Mouse (Mus musculus): ENCODE data around the gene Srsf10. TPM values are rescaled to one million over a fixed set of nuclear protein-coding genes. Genes with fewer than 3 reads are reported as not detected.
A peak's percentile ranks its signal among the peaks of the same experiment; 100 is the strongest.

Gene Srsf10
- polyA plus RNA-seq, 1 experiment from 2014 or later = 84.2 TPM

- Histone ChIP-seq H3K9ac (ENCODE audit: low read depth, low read length) (no peak overlapping the region), H3K36me3 (ENCODE audit: control insufficient read depth, insufficient read depth) (no peaks in the 10 kb centered on the region), H3K4me3 (ENCODE audit: low read depth, low read length) (no peak overlapping the region), H3K9me3 (ENCODE audit: control insufficient read depth) (no peaks in the 10 kb centered on the region), H3K4me2 (replicated peaks; ENCODE audit: low read depth) (no peak overlapping the region), H3K4me1 (replicated peaks; ENCODE audit: control insufficient read depth, insufficient read depth, low read length) (no peaks in the 10 kb centered on the region), H3K27ac (ENCODE audit: low read depth, low read length) (no peak overlapping the region), H3K27me3 (replicated peaks; ENCODE audit: control insufficient read depth, insufficient read depth, low read length) (no peaks in the 10 kb centered on the region)
- no peak for ATAC-seq
- 87% methylated on average over 24 of the region's 24 CpGs for WGBS
- no peak for TF ChIP-seq CTCF (IDR thresholded peaks at IDR 0.05; ENCODE audit: low read depth)
Measured at GRCm38 (mm10) chr4:135888448-135889057, 33.0 kb downstream of the Srsf10 start.

DNA sequence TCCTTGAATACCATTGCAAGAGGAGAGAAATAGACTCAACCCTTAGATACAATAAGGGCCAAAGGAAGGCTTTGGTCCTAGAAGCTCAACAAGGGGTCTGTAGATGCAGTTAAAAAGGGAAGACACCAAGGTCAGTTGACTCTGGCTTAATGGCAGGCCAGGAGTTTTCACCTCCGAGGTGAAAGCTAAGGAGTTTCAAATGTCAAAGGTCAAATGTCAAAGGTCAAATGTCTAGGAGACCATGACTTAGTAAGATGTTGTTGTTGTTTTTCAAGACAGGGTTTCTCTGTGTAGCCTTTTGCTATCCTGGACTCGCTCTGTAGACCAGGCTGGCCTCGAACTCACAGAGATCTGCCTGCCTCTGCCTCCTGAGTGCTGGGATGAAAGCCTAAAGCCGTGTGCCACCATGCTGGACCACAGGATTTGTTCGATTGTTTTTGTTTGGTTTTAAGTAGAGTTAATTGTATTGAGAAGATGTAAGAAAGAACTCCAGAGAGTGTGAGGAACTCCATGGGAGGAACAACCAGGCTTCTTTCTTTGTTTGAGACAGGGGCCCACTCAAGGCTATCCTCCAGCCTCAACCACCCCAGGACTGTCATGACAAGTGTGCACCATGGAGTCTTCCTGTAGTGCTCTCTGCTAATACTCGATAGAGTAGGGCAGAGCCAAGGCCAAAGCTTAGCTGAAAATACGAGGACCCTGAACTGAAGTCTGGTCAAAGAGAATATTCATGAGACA is 33.8 kb downstream of the Srsf10 start:
- Histone ChIP-seq H3K4me1 (replicated peaks; ENCODE audit: control insufficient read depth, insufficient read depth, low read length) (no peaks in the 10 kb centered on the region), H3K4me2 (replicated peaks; ENCODE audit: low read depth) (no peak overlapping the region), H3K9me3 (ENCODE audit: control insufficient read depth) (no peaks in the 10 kb centered on the region), H3K36me3 (ENCODE audit: control insufficient read depth, insufficient read depth) (no peaks in the 10 kb centered on the region), H3K4me3 (ENCODE audit: low read depth, low read length) (no peak overlapping the region), H3K9ac (ENCODE audit: low read depth, low read length) (no peak overlapping the region), H3K27me3 (replicated peaks; ENCODE audit: control insufficient read depth, insufficient read depth, low read length) (no peaks in the 10 kb centered on the region), H3K27ac (ENCODE audit: low read depth, low read length) (no peak overlapping the region)
- no peak for ATAC-seq
- no peak for TF ChIP-seq CTCF (IDR thresholded peaks at IDR 0.05; ENCODE audit: low read depth)
- WGBS = 82% methylated on average over 7 of the region's 7 CpGs

DNA sequence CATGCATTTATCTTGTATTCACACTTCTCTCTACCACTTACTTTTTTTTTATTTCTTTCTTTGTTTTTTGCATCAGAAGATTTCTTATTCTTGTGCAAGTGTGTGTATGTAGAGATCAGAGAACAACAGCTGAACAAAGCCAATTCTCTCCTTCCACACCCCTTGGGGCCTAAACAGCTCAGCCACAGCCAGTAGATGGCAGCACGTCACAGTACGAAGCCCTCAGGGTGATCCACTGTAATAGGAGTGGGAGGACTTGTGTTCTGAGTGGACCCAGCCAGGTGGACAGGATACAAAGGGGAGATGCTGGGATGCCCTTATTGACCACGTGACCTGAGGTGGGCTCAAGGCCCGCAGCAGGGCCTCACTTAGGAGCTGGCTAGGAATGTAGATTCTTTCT is 34.3 kb downstream of the Srsf10 start:
- Histone ChIP-seq H3K27me3 (replicated peaks; ENCODE audit: control insufficient read depth, insufficient read depth, low read length) (no peaks in the 10 kb centered on the region), H3K9me3 (ENCODE audit: control insufficient read depth) (no peaks in the 10 kb centered on the region), H3K4me1 (replicated peaks; ENCODE audit: control insufficient read depth, insufficient read depth, low read length) (no peaks in the 10 kb centered on the region), H3K4me3 (ENCODE audit: low read depth, low read length) (no peak overlapping the region), H3K4me2 (replicated peaks; ENCODE audit: low read depth) (no peak overlapping the region), H3K9ac (ENCODE audit: low read depth, low read length) (no peak overlapping the region), H3K36me3 (ENCODE audit: control insufficient read depth, insufficient read depth) (no peaks in the 10 kb centered on the region), H3K27ac (ENCODE audit: low read depth, low read length) (no peak overlapping the region)
- TF ChIP-seq CTCF (IDR thresholded peaks at IDR 0.05; ENCODE audit: low read depth) = peak; percentile 95
- 4% methylated on average over 4 of the region's 4 CpGs for WGBS
- ATAC-seq = peak; percentile 76

DNA sequence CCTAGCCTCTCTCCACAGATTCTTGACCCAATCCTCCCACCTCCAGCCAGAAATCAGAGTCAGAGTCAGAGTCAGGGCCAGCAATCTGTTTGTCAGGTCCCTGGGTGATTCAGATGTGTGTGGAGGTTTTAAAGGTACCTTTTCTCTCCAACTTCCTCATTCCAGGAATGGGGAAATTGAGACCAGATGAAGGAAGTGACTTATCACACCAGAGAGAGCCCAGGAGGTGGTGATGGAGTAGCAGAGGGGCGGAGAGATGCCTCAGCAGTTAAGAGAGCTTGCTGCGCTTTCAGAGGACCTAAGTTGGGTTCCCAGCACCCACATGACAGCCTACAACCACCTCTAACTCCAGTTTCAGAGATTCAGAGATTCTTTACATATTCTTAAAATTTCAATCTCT is 36.0 kb downstream of the Srsf10 start:
- WGBS = 89% methylated on average over 2 of the region's 2 CpGs
- Histone ChIP-seq H3K9ac (ENCODE audit: low read depth, low read length) (no peak overlapping the region), H3K4me2 (replicated peaks; ENCODE audit: low read depth) (no peak overlapping the region), H3K36me3 (ENCODE audit: control insufficient read depth, insufficient read depth) (no peaks in the 10 kb centered on the region), H3K9me3 (ENCODE audit: control insufficient read depth) (no peaks in the 10 kb centered on the region), H3K27ac (ENCODE audit: low read depth, low read length) (no peak overlapping the region), H3K27me3 (replicated peaks; ENCODE audit: control insufficient read depth, insufficient read depth, low read length) (no peaks in the 10 kb centered on the region), H3K4me1 (replicated peaks; ENCODE audit: control insufficient read depth, insufficient read depth, low read length) (no peaks in the 10 kb centered on the region), H3K4me3 (ENCODE audit: low read depth, low read length) (no peak overlapping the region)
- no peak for TF ChIP-seq CTCF (IDR thresholded peaks at IDR 0.05; ENCODE audit: low read depth)
- no peak for ATAC-seq

- H3K9ac ChIP-seq (ENCODE audit: low read depth, low read length) = 0 out of 2 replicates have a peak overlapping the region, but pooled peaks have one; percentile 3
- H3K36me3 ChIP-seq (ENCODE audit: control insufficient read depth, insufficient read depth) = no peaks in the 10 kb centered on the region
- peak; percentile 63 for TF ChIP-seq CTCF (IDR thresholded peaks at IDR 0.05; ENCODE audit: low read depth)
- no peak overlapping the region for H3K4me3 ChIP-seq (ENCODE audit: low read depth, low read length)
- H3K4me2 ChIP-seq (replicated peaks; ENCODE audit: low read depth) = no peak overlapping the region
- WGBS = 36% methylated on average over 4 of the region's 4 CpGs
- H3K9me3 ChIP-seq (ENCODE audit: control insufficient read depth) = no peaks in the 10 kb centered on the region
- no peaks in the 10 kb centered on the region for H3K27me3 ChIP-seq (replicated peaks; ENCODE audit: control insufficient read depth, insufficient read depth, low read length)
- no peak for ATAC-seq
- H3K27ac ChIP-seq (ENCODE audit: low read depth, low read length) = no peak overlapping the region
- no peaks in the 10 kb centered on the region for H3K4me1 ChIP-seq (replicated peaks; ENCODE audit: control insufficient read depth, insufficient read depth, low read length)
Measured at GRCm38 (mm10) chr4:135892884-135893283, 37.3 kb downstream of the Srsf10 start.

DNA sequence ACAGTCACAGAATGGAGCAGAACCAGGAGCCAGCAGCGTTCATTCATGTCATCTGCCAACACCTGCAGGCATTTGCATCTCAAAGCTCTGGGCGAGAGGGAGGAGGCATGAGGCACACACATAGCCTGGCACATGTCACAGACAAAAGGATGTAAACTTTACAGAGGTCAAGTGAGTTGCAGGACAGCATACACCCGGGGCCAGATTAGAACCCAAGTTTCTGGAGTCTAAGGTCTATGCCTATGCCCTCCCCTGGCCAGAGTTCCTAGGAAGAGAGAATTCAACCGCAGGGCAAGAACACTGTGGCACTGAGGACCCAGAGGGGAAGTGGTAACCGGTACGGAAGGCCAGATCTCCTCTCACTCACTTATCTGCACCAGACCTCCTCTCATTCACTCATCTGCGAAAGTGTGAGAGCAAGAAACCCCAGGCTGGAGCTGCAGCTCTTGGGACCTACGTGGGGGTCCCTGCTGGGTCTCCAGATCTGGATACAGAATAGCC is 39.6 kb downstream of the Srsf10 start, which contains the start of gene Cnr2:
Cnr2 (plus strand) TSS at position 324 of the 501 bp plus-strand sequence.
- Histone ChIP-seq H3K4me3 (ENCODE audit: low read depth, low read length) (no peak within 1 kb of the TSS), H3K36me3 (ENCODE audit: control insufficient read depth, insufficient read depth) (no peaks in the 10 kb centered on the region), H3K27me3 (replicated peaks; ENCODE audit: control insufficient read depth, insufficient read depth, low read length) (no peaks in the 10 kb centered on the region), H3K27ac (ENCODE audit: low read depth, low read length) (no peak within 1 kb of the TSS), H3K9ac (ENCODE audit: low read depth, low read length) (no peak within 1 kb of the TSS), H3K9me3 (ENCODE audit: control insufficient read depth) (no peaks in the 10 kb centered on the region), H3K4me1 (replicated peaks; ENCODE audit: control insufficient read depth, insufficient read depth, low read length) (no peaks in the 10 kb centered on the region), H3K4me2 (replicated peaks; ENCODE audit: low read depth) (no peak within 1 kb of the TSS)
- 62% methylated on average over 8 of the region's 8 CpGs for WGBS
- no peak for TF ChIP-seq CTCF (IDR thresholded peaks at IDR 0.05; ENCODE audit: low read depth)
- ATAC-seq = no peak

Data from intestine, postnatal 0 days (tissue).